Mouse (Mus musculus) megakaryocyte, embryonic 14.5 days (primary cell): ENCODE measurements around the gene Prcc.

ENCODE experiments used
- FLI1 ChIP-seq: IDR thresholded peaks from 2 replicates; pipeline ENCODE4 v1.6.1; 2012; ENCODE audit warnings: low read length, inconsistent platforms, mixed read lengths
- GATA1 ChIP-seq: IDR thresholded peaks from 3 replicates; pipeline ENCODE4 v1.6.1; 2012; ENCODE audit warnings: mixed read lengths, low read length, inconsistent platforms, borderline replicate concordance

GRCm38 (mm10) chr3:87857666-87858065 is 27.7 kb downstream of the Prcc start:
- no peak for TF ChIP-seq GATA1
- TF ChIP-seq FLI1, result no peak
